Mouse (Mus musculus) heart, embryonic 11.5 days (tissue): Measurements from ENCODE around the gene Tmcc3. TPM values are rescaled to one million over a fixed set of nuclear protein-coding genes. Genes with fewer than 3 reads are reported as not detected.
A peak's percentile ranks its signal among the peaks of the same experiment; 100 is the strongest.
"Not testable (repeated sequence)": the region's sequence is repeated elsewhere in the genome, so short reads cannot be mapped to it uniquely, and the experiment has no call there.

Experiments
- ATAC-seq: fragments of 200-750 bp; cut with Nextera tagmentation; replicated peaks from 2 replicates; pipeline ENCODE4 v1.8.0; 2017; ENCODE audit warnings: moderate library complexity; ENCODE audit not compliant: insufficient number of reproducible peaks, low FRiP score, low TSS enrichment
- H3K27ac ChIP-seq: fragments of 300-500 bp; sonication (generic); 2 replicates; pipeline ENCODE4 v1.5.1; 2014; ENCODE audit warnings: mild to moderate bottlenecking, low read depth, low read length
- H3K27me3 ChIP-seq: fragments of 300-500 bp; sonication (generic); 2 replicates; pipeline ENCODE4 v1.6.1; 2014; ENCODE audit warnings: mild to moderate bottlenecking, low read length, mixed read lengths; ENCODE audit not compliant: control insufficient read depth, insufficient read depth
- H3K36me3 ChIP-seq: fragments of 300-500 bp; sonication (generic); 2 replicates; pipeline ENCODE4 v1.6.1; 2014; ENCODE audit warnings: mild to moderate bottlenecking, low read length, moderate library complexity, mixed read lengths; ENCODE audit not compliant: control insufficient read depth, insufficient read depth
- H3K4me1 ChIP-seq: fragments of 300-500 bp; sonication (generic); 2 replicates; pipeline ENCODE4 v1.6.1; 2014; ENCODE audit warnings: low read length; ENCODE audit not compliant: control insufficient read depth, insufficient read depth
- H3K4me2 ChIP-seq: fragments of 300-500 bp; sonication (generic); 2 replicates; pipeline ENCODE4 v1.6.1; 2014; ENCODE audit warnings: mild to moderate bottlenecking, moderate library complexity
- H3K4me3 ChIP-seq: fragments of 300-500 bp; sonication (generic); 2 replicates; pipeline ENCODE4 v1.5.1; 2014; ENCODE audit warnings: low read depth, low read length
- H3K9ac ChIP-seq: fragments of 300-500 bp; sonication (generic); 2 replicates; pipeline ENCODE4 v1.6.1; 2014; ENCODE audit warnings: mild to moderate bottlenecking, low read depth, low read length, moderate library complexity
- H3K9me3 ChIP-seq: fragments of 300-500 bp; sonication (generic); replicated peaks from 2 replicates; pipeline ENCODE4 v1.6.1; 2016; ENCODE audit warnings: low read length; ENCODE audit not compliant: control insufficient read depth
- WGBS: fragments of 180-500 bp; shearing (Covaris S2); extraction: QIAGEN DNeasy Blood & Tissue Kit; methylation state at CpG from one replicate; pipeline ENCODE4 v1.1.7; 2014; ENCODE audit not compliant: insufficient replicate concordance; 5-methylcytosine and 5-hydroxymethylcytosine counted together
- polyA plus RNA-seq: library from polyadenylated mRNA; unstranded; fragments of >200 nt; fragmentation: Nextera tagmentation; extraction: Ambion mirVana; gene quantifications from 2 replicates; pipeline ENCODE4 v1.2.1, GENCODE M21; 2014

The Tmcc3 gene
- polyA plus RNA-seq, 1 experiment from 2014 or later, result 10.9 TPM

DNA sequence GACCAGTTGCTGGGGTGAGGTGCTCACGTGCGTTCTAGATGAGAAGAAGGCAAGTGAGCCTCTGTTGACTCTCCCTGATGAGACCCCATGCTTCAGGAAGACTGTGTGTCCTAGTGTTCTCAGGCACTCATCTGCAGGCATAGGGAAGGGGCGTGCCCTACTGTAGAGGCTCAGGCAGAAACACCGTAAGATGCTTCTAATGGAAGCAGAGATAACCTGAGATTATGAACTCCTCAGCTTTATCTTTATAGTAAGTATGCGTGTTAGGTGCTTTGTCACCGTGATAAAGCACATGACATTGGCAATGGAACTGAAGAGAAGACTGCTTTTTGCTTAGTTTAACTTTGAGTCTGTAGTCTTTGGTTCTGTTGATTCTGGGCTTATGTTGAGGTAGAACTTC, 215.5 kb downstream of the Tmcc3 start:
- no peak overlapping the region for H3K9ac ChIP-seq
- H3K9me3 ChIP-seq, result no peaks in the 10 kb centered on the region
- H3K4me1 ChIP-seq, result peaks cover 20% of the 10 kb centered on the region
- WGBS, result 67% methylated on average over 6 of the region's 6 CpGs
- no peak overlapping the region for H3K27ac ChIP-seq
- H3K27me3 ChIP-seq, result no peaks in the 10 kb centered on the region
- no peak for ATAC-seq
- H3K36me3 ChIP-seq, result no peaks in the 10 kb centered on the region
- no peak overlapping the region for H3K4me3 ChIP-seq
- H3K4me2 ChIP-seq, result no peak overlapping the region

DNA sequence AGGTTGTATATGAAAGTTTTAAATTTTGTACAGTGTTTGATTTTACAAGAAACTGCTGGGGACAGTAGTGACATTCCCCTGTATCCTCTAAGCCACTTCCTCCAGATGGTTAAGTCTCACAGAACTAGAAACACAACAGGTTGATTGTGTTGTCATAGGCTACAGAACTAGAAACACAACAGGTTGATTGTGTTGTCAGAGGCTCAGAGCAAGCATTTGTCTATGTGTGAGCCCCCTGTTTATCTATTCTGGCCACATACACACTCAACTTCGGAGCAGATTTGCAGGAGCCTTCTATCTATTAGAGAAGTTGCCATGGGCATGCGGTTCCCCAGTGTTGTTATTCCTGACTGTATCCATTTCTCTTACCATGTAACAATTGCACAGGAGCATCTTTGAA, 218.3 kb downstream of the Tmcc3 start:
- Histone ChIP-seq H3K4me2 (no peak overlapping the region), H3K9me3 (no peaks in the 10 kb centered on the region), H3K4me1 (peaks cover 6% of the 10 kb centered on the region; the same call in 1 of the 2 replicates), H3K4me3 (no peak overlapping the region), H3K27me3 (no peaks in the 10 kb centered on the region), H3K27ac (no peak overlapping the region), H3K36me3 (no peaks in the 10 kb centered on the region), H3K9ac (no peak overlapping the region)
- 71% methylated on average over 2 of the region's 2 CpGs for WGBS
- ATAC-seq, result no peak

DNA sequence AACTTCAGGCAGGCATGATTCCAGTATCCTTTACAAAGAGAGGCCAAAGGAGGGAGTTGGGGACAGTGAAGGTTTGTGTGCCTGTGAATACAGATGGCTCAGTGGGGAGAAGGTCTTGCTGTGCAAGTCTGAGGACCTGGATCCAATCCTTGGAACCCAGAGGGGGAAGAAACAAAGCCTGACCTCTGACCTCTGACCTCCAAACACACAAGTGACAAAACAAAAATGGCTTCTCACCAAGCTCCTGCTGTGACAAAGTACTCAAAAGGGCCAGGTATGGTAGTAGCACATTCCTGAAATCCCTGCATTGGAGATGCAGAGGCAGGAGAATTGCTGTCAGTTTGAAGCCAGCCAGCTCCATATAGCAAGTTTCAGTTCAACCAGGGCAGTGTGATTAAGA, 219.7 kb downstream of the Tmcc3 start:
- Histone ChIP-seq H3K36me3 (no peaks in the 10 kb centered on the region), H3K4me3 (no peak overlapping the region), H3K27me3 (no peaks in the 10 kb centered on the region), H3K9me3 (no peaks in the 10 kb centered on the region), H3K9ac (no peak overlapping the region), H3K4me1 (peaks cover 2% of the 10 kb centered on the region; the same call in 1 of the 2 replicates), H3K4me2 (no peak overlapping the region), H3K27ac (no peak overlapping the region)
- ATAC-seq, result no peak

- no peaks in the 10 kb centered on the region for H3K9me3 ChIP-seq
- WGBS, result 57% methylated on average over 6 of the region's 6 CpGs
- no peak overlapping the region for H3K4me2 ChIP-seq
Observed at GRCm38 (mm10) chr10:94533081-94533724, 221.5 kb downstream of the Tmcc3 start.

GRCm38 (mm10) chr10:94538623-94539022, 226.9 kb downstream of the Tmcc3 start:
- H3K4me1 ChIP-seq, H3K9ac ChIP-seq, H3K27me3 ChIP-seq, H3K4me2 ChIP-seq, H3K9me3 ChIP-seq, H3K36me3 ChIP-seq, H3K27ac ChIP-seq, ATAC-seq, H3K4me3 ChIP-seq: not testable (repeated sequence)
- 84% methylated on average over 2 of the region's 2 CpGs for WGBS

More at GRCm38 (mm10) chr10:94533081-94533724, 221.5 kb downstream of the Tmcc3 start:
- Histone ChIP-seq H3K4me1 (peaks cover 2% of the 10 kb centered on the region; the same call in 1 of the 2 replicates), H3K4me3 (no peak overlapping the region), H3K27me3 (no peaks in the 10 kb centered on the region), H3K36me3 (no peaks in the 10 kb centered on the region), H3K27ac (no peak overlapping the region), H3K9ac (no peak overlapping the region)
- ATAC-seq, result no peak

GRCm38 (mm10) chr10:94540241-94540640, 228.5 kb downstream of the Tmcc3 start:
- ATAC-seq, result 0 out of 2 replicates have a peak, but pooled peaks have one; percentile 31
- 47% methylated on average over 4 of the region's 4 CpGs for WGBS
- Histone ChIP-seq H3K27ac (0 out of 2 replicates have a peak overlapping the region, but pooled peaks have one; percentile 29), H3K27me3 (no peaks in the 10 kb centered on the region), H3K36me3 (no peaks in the 10 kb centered on the region), H3K4me3 (no peak overlapping the region), H3K4me2 (no peak overlapping the region), H3K9ac (no peak overlapping the region), H3K4me1 (peaks cover 19% of the 10 kb centered on the region), H3K9me3 (peaks cover 4% of the 10 kb centered on the region; the same call in 1 of the 2 replicates)

GRCm38 (mm10) chr10:94543956-94544355, 232.2 kb downstream of the Tmcc3 start:
- no peak for ATAC-seq
- peaks cover 28% of the 10 kb centered on the region for H3K4me1 ChIP-seq
- no peak overlapping the region; the same call in 1 of the 2 replicates for H3K4me2 ChIP-seq
- no peaks in the 10 kb centered on the region for H3K36me3 ChIP-seq
- 37% methylated on average over 8 of the region's 8 CpGs for WGBS
- H3K27me3 ChIP-seq, result no peaks in the 10 kb centered on the region
- H3K4me3 ChIP-seq, result no peak overlapping the region
- no peak overlapping the region for H3K27ac ChIP-seq
- H3K9me3 ChIP-seq, result peaks cover 4% of the 10 kb centered on the region; the same call in 1 of the 2 replicates
- H3K9ac ChIP-seq, result no peak overlapping the region

- 45% methylated on average over 8 of the region's 8 CpGs for WGBS
- H3K9me3 ChIP-seq, result peaks cover 4% of the 10 kb centered on the region; the same call in 1 of the 2 replicates
- H3K27me3 ChIP-seq, result no peaks in the 10 kb centered on the region
- ATAC-seq, result no peak
- peak overlapping the region; percentile 85 for H3K27ac ChIP-seq
- H3K4me2 ChIP-seq, result peak overlapping the region; percentile 69
- H3K4me3 ChIP-seq, result no peak overlapping the region
- peaks cover 34% of the 10 kb centered on the region for H3K4me1 ChIP-seq
- H3K36me3 ChIP-seq, result no peaks in the 10 kb centered on the region
- peak overlapping the region; percentile 67; the same call in 1 of the 2 replicates for H3K9ac ChIP-seq
Observed at GRCm38 (mm10) chr10:94544803-94545202, 233.1 kb downstream of the Tmcc3 start.
